Mouse (Mus musculus) frontal cortex, adult 2 months (tissue): ENCODE data around the gene Ccdc188. TPM values are rescaled to one million over a fixed set of nuclear protein-coding genes. Genes with fewer than 3 reads are reported as not detected.
"Not testable (repeated sequence)": the region's sequence is repeated elsewhere in the genome, so short reads cannot be mapped to it uniquely, and the experiment has no call there.

ENCODE experiments used
- DNase-seq, 2 experiments: peaks; one replicate each; pipeline ENCODE4 v3.0.0; 2022; ENCODE audit warnings: low spot score in 1 of 2; ENCODE audit errors: extremely low spot score in 1 of 2
- polyA plus RNA-seq: library from polyadenylated mRNA; depleted of rRNA; stranded (reverse); fragments of >200 nt; gene quantifications from 2 replicates; pipeline ENCODE4 v1.2.3, GENCODE M21; 2012; rRNA removed

Gene Ccdc188
- not detected in 2 replicates for polyA plus RNA-seq

DNA sequence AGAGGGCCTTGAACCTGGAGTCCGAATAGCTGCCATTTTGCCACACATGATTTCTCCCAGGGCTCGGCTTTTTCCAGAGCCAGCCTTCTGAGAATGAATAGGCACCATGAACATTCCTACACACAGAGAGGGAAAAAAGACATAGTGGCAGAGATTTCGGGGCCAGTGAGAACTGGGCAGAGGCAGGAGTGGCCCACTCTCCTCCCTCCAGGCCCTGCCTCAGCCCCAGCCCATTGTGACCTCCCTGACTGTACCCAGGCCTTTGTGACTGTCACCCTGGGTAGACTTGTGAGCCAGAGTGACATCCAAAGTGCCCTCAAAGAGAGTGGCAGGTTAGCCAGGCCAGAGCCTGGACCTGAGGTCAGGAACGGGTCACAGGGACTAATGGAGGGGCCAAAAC is at the start of gene Ccdc188:
TSS of gene Ccdc188 (plus strand) at position 301 of the 400 bp plus-strand sequence.
- no peak for DNase-seq

- no peak for DNase-seq
Observed at GRCm38 (mm10) chr16:18169156-18169555, 48.5 kb upstream of the Ccdc188 start.

DNA sequence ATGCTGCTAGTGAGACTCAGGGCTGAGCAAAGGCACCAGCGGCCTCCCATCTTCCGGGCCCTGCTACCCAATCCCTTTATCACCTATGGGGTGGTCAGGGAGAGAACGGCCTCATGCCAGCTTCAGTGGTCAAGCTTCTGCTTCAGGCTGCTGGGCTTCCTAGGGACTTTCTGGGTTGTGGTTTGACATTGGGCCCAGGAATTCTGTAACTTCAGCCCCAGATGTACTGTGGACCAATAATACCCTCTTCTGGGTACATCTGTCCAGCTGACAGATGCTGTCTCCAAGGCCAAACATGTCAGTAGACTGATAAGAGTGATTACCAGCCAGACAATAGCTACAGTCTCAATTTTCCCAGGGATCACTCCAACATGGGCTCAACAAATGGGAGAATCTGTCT is 47.9 kb upstream of the Ccdc188 start:
- no peak for DNase-seq

DNA sequence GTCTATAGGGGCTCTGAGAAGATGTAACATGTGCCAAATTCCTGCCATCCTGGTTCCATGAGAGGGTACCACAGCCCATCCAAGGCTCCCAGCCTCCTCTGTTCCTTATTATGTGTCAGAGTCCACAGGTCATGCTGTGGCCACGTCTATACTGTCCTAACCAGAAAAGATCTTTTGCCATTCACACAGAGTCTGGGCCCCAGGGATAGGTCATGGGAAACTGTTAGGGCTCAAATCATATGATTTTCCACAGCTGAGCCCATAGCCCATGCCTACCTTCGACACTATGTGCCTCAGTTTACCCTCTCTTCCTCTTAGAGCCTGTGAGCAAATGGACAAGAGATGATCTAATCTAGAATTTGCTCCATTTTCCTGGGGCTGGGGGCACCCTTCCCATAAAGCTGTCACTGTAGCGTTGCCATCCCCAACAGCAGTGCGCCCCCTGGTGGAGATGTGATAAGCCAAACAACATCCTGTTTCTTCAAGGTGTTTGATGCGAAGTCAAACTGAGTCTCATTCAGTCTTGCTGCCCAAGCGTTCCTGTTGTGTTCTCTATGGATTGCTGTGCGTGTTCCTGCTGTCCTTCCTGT is 45.3 kb upstream of the Ccdc188 start:
- peak in 1 of 2 experiments; percentile 92 for DNase-seq

DNA sequence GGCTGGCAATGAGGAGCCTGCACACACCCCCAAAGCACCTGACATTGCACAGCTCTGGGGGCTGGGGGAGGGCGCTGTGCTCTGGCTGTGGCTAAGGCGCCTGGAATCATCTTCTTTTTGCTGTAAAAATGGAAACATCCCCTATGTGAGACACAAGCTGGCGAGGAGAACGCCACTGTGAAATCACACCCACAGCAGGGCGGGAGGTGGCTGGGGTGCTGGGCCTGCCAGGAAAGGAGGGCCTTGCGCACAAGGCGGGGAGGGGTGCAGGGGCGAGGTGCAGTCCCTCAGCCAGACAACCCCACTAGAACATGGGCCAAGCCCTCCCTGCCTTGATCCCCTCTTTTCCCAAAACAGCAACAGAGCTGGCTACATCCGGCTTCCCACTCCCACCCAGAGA is 44.4 kb upstream of the Ccdc188 start:
- peak; percentile 86 to 87 for DNase-seq

DNA sequence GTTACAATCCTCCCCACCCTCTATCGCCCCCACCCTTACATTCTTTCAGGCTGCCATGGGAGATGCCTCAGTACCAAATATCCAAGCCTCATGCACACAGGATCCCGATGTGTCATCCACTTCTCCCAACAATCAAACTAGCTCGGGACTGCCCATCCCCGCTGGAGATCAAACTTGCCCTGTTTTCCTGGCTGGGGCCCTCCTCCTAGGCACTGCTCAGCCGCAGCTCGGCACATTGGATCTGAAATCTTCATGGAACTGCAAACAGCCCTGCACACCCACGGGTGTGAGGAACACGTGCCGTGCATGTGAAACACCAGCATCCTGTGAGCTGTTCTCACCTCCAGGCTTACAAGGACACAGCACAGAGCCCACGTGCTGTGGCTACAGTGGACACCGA is 43.9 kb upstream of the Ccdc188 start:
- DNase-seq, result peak; percentile 77 to 78

- peak in 1 of 2 experiments; percentile 39 for DNase-seq
Observed at GRCm38 (mm10) chr16:18175817-18176541, 41.7 kb upstream of the Ccdc188 start.

- no peak for DNase-seq
Observed at GRCm38 (mm10) chr16:18176758-18177157, 40.9 kb upstream of the Ccdc188 start.

DNA sequence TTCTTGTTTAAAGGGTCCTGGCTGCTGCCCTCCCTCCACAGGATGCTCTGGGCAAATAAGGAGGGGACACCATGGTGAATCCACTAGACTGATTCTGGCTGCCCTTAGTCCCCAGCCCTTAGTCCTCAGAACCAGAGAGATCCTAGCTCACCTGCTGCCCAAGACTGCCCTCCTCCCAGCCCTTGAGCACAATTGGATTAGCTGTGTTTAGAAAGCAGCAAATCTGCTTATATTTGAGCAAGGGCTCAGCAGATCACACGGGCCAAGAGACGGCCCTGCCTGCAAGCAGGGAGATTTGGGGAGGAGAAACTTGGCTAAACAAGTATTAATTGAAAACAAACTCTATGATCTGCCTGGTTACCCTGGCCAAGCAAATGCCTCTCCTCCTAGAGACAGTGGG is 38.1 kb upstream of the Ccdc188 start:
- no peak for DNase-seq

DNA sequence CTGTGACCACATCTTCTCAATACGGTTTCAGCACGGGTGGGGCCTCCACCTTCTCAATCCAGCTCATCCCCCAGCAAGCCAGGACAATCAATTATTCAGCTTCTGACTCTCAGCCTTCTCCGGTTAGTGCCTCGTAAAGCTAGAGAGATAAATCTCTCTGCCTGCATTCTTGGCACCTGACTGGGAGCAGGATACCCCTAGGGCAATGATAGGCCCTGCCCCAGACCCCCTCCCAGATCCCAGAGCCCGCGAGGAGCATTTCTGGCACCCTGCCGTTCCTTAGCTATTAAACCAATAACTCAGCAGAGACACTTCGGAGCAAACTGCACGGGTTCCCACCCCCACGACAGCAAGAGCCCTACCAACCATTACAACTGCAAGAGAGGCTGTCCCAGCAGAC is 36.3 kb upstream of the Ccdc188 start:
- no peak for DNase-seq

DNA sequence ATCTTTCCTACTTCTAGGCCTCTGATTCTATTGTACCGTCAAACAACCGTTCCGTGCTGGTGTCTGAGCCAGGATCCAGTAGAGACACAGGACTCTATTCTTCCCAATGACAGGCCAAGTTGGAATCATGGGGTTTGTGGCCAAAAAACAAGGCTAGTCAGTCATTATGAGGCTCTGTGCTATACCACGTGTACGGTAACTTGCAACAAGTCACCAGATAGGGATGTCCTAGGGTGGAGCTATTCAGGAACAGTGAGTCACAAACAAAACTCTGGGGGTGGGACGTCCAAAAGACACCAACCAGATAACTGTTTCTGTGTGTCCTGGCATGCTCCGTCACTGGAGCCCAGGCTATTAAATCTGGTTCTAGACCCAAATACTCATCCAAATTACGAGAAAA is 34.9 kb upstream of the Ccdc188 start:
- no peak for DNase-seq

GRCm38 (mm10) chr16:18185715-18186449 is 31.8 kb upstream of the Ccdc188 start:
- no peak for DNase-seq

DNA sequence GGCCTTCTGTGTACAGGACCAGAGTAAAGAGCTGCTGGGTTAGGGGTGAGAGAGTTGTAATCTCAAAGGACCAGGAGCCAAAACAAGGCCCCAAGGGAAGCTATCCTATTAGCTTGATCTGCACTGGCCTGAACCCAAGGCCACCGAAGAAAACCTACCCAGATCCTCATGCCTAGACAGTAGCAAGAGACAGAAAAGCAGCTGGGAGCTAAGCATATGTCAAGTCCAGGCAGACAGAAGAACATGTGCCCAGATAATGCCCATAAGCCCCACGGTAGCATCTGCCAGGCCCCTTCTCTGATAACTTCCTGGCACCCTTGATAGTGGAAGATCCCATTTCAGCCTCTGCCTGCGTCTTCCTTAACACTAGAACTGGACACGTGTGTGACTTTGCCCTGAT is 30.9 kb upstream of the Ccdc188 start:
- DNase-seq, result no peak

DNA sequence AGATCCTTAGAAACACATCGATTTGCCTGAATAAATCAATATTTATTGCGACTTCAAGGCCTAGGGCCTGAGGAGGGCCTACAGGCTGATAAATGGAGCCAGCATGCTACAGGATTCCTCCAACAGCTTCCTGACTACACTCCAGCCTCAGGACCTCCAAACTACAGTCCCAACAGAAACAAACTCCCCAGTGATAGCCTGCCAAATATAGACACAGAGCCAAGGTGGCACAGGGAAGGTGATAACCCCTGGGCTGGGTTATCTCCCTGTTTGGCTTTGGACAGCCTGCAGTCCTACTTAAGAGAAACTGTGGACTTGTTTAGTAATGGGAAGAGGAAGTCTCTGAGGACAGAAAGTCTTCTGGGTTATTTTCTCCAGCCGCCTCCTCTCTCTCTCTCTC is 30.5 kb upstream of the Ccdc188 start:
- no peak for DNase-seq

- DNase-seq, result no peak
Observed at GRCm38 (mm10) chr16:18191006-18191405, 26.7 kb upstream of the Ccdc188 start.

GRCm38 (mm10) chr16:18194208-18194985 is 23.3 kb upstream of the Ccdc188 start:
- DNase-seq, result no peak

GRCm38 (mm10) chr16:18195068-18195467 is 22.6 kb upstream of the Ccdc188 start:
- DNase-seq, result peak; percentile 82 to 88

GRCm38 (mm10) chr16:18195561-18195960 is 22.1 kb upstream of the Ccdc188 start:
- not testable (repeated sequence) for DNase-seq

DNA sequence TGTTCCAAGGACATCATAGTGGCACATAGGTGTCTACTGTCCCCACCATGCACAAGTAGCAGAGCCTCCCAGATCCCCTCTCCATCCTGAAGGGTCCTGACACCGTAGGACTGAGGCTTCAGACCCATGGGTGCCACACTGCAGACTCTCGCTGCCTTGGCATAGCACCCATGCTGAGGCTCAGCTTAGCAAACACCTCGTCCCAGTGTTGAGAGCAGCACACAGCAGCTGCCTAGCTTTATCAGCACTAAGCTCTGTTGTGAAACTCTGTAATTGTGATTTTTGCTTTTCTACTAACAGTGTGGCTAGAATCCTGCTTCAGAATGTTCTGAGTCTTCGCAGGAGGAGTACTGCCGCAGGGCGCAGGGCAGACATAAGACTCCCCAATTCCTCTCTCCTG is 19.8 kb upstream of the Ccdc188 start:
- DNase-seq, result no peak

DNA sequence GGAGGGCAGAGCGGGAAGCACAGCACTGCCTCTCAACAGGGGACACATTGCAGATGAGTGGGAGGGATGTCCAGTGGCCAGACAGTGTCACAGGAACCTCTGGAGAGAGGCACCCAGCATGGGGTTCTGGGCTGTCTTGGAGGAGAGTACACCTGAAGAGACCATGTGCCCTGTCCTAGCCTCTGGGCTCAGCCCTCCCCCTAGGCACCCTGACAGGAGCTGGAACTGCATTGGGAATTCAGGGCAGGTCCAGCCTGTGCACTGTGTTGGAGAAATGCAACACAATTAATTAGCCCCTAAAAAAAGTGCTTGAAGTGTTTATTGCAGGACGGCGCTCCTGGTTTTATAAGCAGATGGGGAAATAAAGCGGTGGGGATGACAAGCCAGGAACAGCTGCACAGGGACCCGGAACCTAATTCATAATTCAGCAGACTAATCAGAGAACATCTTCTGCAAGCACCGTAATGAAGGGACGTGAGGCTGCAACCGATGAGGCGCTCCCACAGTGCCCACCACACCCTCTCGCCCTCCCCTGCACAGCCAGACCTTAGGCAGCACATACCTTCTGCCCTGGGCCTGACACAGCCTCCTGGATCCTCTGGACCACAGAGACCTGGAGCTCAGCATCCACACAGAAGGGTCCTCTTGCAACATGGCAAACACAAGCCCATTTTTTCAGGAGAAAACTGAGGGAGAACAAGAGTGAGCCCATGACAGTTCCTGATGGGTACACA is 19.1 kb upstream of the Ccdc188 start:
- DNase-seq, result no peak
